Mouse (Mus musculus) embryonic facial prominence, embryonic 11.5 days (tissue): ENCODE results near the gene Muc2. TPM values are rescaled to one million over a fixed set of nuclear protein-coding genes. Genes with fewer than 3 reads are reported as not detected.

Experiments used
- polyA plus RNA-seq: library from polyadenylated mRNA; unstranded; fragments of >200 nt; fragmentation: Nextera tagmentation; extraction: Ambion mirVana; gene quantifications from 2 replicates; pipeline ENCODE4 v1.2.1, GENCODE M21; 2014

The Muc2 gene
- polyA plus RNA-seq, 1 experiment from 2014 or later: not detected

Other genes starting within 250 kb of the Muc2 start
- 9.1 and 10.1 TPM in 2 replicates for gene Pidd1, start 246.3 kb upstream of the Muc2 start, polyA plus RNA-seq
- 1,064 and 1,069 TPM in 2 replicates for gene Rplp2, start 243.0 kb upstream of the Muc2 start, polyA plus RNA-seq
- 10.5 and 11.1 TPM in 2 replicates for gene Pnpla2, start 235.1 kb upstream of the Muc2 start, polyA plus RNA-seq
- gene Cracr2b, start 229.2 kb upstream of the Muc2 start, polyA plus RNA-seq: 3.5 and 4.8 TPM in 2 replicates
- gene Cd151, start 222.9 kb upstream of the Muc2 start, polyA plus RNA-seq: 39.2 and 42.4 TPM in 2 replicates
- 60.6 and 67.2 TPM in 2 replicates for gene Polr2l, start 215.2 kb upstream of the Muc2 start, polyA plus RNA-seq
- gene Tspan4, start 215.1 kb upstream of the Muc2 start, polyA plus RNA-seq: 24.8 and 27.3 TPM in 2 replicates
- gene Chid1, start 150.5 kb upstream of the Muc2 start, polyA plus RNA-seq: 25.8 and 28.0 TPM in 2 replicates
- gene Ap2a2, start 128.2 kb upstream of the Muc2 start, polyA plus RNA-seq: 68.8 and 74.7 TPM in 2 replicates
- gene Muc6, start 35.0 kb upstream of the Muc2 start, polyA plus RNA-seq: 0.08 TPM in 2 replicates
- not detected in 2 replicates for gene Muc5ac, start 98.6 kb downstream of the Muc2 start, polyA plus RNA-seq
- gene Muc5b, start 148.7 kb downstream of the Muc2 start, polyA plus RNA-seq: not detected in 2 replicates
- gene Tollip, start 228.2 kb downstream of the Muc2 start, polyA plus RNA-seq: 39.3 and 45.1 TPM in 2 replicates